Mouse (Mus musculus) spleen, postnatal 0 days (tissue): ENCODE data around the gene Olfr1186. TPM values are rescaled to one million over a fixed set of nuclear protein-coding genes. Genes with fewer than 3 reads are reported as not detected.

ENCODE experiments used
- polyA plus RNA-seq: library from polyadenylated mRNA; unstranded; fragments of >200 nt; fragmentation: Nextera tagmentation; extraction: Ambion mirVana; gene quantifications from 2 replicates; pipeline ENCODE4 v1.2.1, GENCODE M21; 2015

Olfr1186 gene
- polyA plus RNA-seq: not detected in 2 replicates

GRCm38 (mm10) chr2:88518251-88518650 lies at the start of gene Olfr1186:
Gene Olfr1186, plus strand, starts transcription at chr2:88518551.

GRCm38 (mm10) chr2:88483298-88483697 lies 35.1 kb upstream of the Olfr1186 start, which contains the start of gene Olfr1184:
Gene Olfr1184, plus strand, starts transcription at chr2:88483598.

GRCm38 (mm10) chr2:88493020-88493419 lies 25.3 kb upstream of the Olfr1186 start, which contains the start of gene Olfr1185-ps1:
Gene Olfr1185-ps1, plus strand, starts transcription at chr2:88493320.

GRCm38 (mm10) chr2:88556635-88557034 lies 38.3 kb downstream of the Olfr1186 start, which contains the start of gene Olfr1188:
Gene Olfr1188, plus strand, starts transcription at chr2:88556935.

Other genes starting within 250 kb of the Olfr1186 start
- gene Olfr1173, start 238.7 kb upstream of the Olfr1186 start, polyA plus RNA-seq: not detected in 2 replicates
- not detected in 2 replicates for gene Olfr1174-ps, start 203.4 kb upstream of the Olfr1186 start, polyA plus RNA-seq
- not detected in 2 replicates for gene Olfr1175-ps, start 191.3 kb upstream of the Olfr1186 start, polyA plus RNA-seq
- not detected in 2 replicates for gene Olfr1176, start 181.8 kb upstream of the Olfr1186 start, polyA plus RNA-seq
- gene Olfr1177-ps, start 172.1 kb upstream of the Olfr1186 start, polyA plus RNA-seq: not detected in 2 replicates
- not detected in 2 replicates for gene Olfr1178, start 131.5 kb upstream of the Olfr1186 start, polyA plus RNA-seq
- not detected in 2 replicates for gene Olfr1179, start 112.1 kb upstream of the Olfr1186 start, polyA plus RNA-seq
- not detected in 2 replicates for gene Olfr1180, start 99.4 kb upstream of the Olfr1186 start, polyA plus RNA-seq
- gene Olfr1181, start 92.4 kb upstream of the Olfr1186 start, polyA plus RNA-seq: not detected in 2 replicates
- not detected in 2 replicates for gene Gm13757, start 69.4 kb upstream of the Olfr1186 start, polyA plus RNA-seq
- gene Olfr1183, start 63.7 kb upstream of the Olfr1186 start, polyA plus RNA-seq: not detected in 2 replicates
- gene Olfr1184, start 35.0 kb upstream of the Olfr1186 start, polyA plus RNA-seq: not detected in 2 replicates
- not detected in 2 replicates for gene Olfr1185-ps1, start 25.2 kb upstream of the Olfr1186 start, polyA plus RNA-seq
- gene Olfr1188, start 38.4 kb downstream of the Olfr1186 start, polyA plus RNA-seq: not detected in 2 replicates
- gene Olfr1189, start 67.9 kb downstream of the Olfr1186 start, polyA plus RNA-seq: not detected in 2 replicates
- not detected in 2 replicates for gene Olfr1191-ps1, start 122.0 kb downstream of the Olfr1186 start, polyA plus RNA-seq
- gene Olfr1192-ps1, start 130.0 kb downstream of the Olfr1186 start, polyA plus RNA-seq: not detected in 2 replicates
- not detected in 2 replicates for gene Olfr1193, start 157.1 kb downstream of the Olfr1186 start, polyA plus RNA-seq
- not detected in 2 replicates for gene Olfr1195, start 170.6 kb downstream of the Olfr1186 start, polyA plus RNA-seq
- not detected in 2 replicates for gene Olfr1196, start 186.0 kb downstream of the Olfr1186 start, polyA plus RNA-seq
- gene Olfr1197, start 213.8 kb downstream of the Olfr1186 start, polyA plus RNA-seq: not detected in 2 replicates
- gene Olfr1198, start 232.8 kb downstream of the Olfr1186 start, polyA plus RNA-seq: not detected in 2 replicates
- not detected in 2 replicates for gene Olfr1199, start 241.9 kb downstream of the Olfr1186 start, polyA plus RNA-seq